Mouse (Mus musculus): ENCODE data around the gene Yeats4. TPM values are rescaled to one million over a fixed set of nuclear protein-coding genes. Genes with fewer than 3 reads are reported as not detected.

Gene Yeats4
- polyA plus RNA-seq, 1 experiment: 43.3 TPM

DNA sequence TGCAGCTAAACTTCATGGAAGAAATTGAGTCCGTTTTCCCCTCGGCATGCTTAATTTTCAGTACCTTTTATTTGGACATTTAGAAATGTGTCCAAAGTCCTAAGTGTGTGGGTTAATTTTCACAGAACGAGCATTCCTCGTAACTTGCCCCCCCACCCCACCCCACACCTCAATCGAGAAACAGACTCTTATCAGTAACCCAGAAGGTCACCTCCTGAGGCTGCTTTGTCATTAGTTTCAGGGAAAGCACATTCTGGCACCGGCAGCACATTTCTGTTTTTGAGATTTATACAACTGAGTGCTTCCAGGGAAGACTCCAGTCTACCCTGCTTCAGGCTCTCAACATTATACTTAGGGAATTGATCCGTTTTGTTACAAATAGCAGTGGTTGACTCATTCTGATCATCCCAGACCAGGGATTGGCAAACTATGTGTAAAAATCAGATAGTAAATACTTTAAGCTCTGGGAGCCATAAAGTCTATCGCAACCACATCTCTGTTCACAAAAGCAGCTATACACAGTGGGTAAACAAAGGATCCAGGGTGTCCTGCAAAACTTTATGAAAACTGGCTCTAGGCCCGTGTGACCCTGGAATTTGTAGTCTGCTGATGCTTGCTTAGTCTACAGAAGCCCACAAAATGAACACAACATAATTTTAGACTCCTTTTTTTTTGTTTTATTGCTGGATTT lies 38.8 kb downstream of the Yeats4 start:
- no peaks in the 10 kb centered on the region for H3K27me3 ChIP-seq (ENCODE audit: control insufficient read depth, insufficient read depth, low read length)
- H3K4me3 ChIP-seq (ENCODE audit: control insufficient read depth, low read depth, low read length): no peak overlapping the region
- TF ChIP-seq CTCF (IDR thresholded peaks at IDR 0.05; ENCODE audit: control insufficient read depth, insufficient read depth, insufficient replicate concordance, low read depth, low read length) (no peak), POLR2A (IDR thresholded peaks at IDR 0.05; ENCODE audit: control insufficient read depth, low read depth, low read length) (no peak)
- peaks cover 18% of the 10 kb centered on the region for H3K4me1 ChIP-seq (ENCODE audit: control insufficient read depth, insufficient read depth, low read length)
- H3K27ac ChIP-seq (ENCODE audit: control insufficient read depth, insufficient read depth, low read depth, low read length): no peak overlapping the region
- no peaks in the 10 kb centered on the region for H3K36me3 ChIP-seq (ENCODE audit: control insufficient read depth, insufficient read depth, low read length)

DNA sequence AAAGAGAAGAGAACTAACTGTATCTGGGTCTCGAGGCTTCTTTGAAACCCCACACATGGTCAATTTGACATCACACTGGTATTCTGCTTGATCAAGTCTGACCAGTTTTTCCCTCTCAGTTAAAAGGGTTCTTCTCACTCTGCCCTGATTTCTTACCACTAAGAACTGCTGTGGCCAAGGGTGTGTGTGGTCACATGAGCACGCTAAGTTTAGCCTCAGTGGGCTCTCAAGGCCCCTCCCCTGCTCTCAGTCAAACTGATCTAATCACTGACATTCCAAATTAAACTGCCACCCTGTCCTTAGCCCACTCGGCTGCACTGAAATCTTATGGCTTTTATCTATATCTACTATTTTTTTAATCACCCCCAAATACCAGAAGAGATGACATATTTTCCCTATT lies 43.2 kb downstream of the Yeats4 start:
- Histone ChIP-seq H3K27ac (ENCODE audit: control insufficient read depth, insufficient read depth, low read depth, low read length) (peak overlapping the region; percentile 42; the same call in 1 of the 2 replicates), H3K27me3 (ENCODE audit: control insufficient read depth, insufficient read depth, low read length) (no peaks in the 10 kb centered on the region), H3K4me3 (ENCODE audit: control insufficient read depth, low read depth, low read length) (no peak overlapping the region), H3K4me1 (ENCODE audit: control insufficient read depth, insufficient read depth, low read length) (peaks cover 12% of the 10 kb centered on the region), H3K36me3 (ENCODE audit: control insufficient read depth, insufficient read depth, low read length) (no peaks in the 10 kb centered on the region)
- no peak for TF ChIP-seq POLR2A (IDR thresholded peaks at IDR 0.05; ENCODE audit: control insufficient read depth, low read depth, low read length)
- TF ChIP-seq CTCF (IDR thresholded peaks at IDR 0.05; ENCODE audit: control insufficient read depth, insufficient read depth, insufficient replicate concordance, low read depth, low read length): no peak

DNA sequence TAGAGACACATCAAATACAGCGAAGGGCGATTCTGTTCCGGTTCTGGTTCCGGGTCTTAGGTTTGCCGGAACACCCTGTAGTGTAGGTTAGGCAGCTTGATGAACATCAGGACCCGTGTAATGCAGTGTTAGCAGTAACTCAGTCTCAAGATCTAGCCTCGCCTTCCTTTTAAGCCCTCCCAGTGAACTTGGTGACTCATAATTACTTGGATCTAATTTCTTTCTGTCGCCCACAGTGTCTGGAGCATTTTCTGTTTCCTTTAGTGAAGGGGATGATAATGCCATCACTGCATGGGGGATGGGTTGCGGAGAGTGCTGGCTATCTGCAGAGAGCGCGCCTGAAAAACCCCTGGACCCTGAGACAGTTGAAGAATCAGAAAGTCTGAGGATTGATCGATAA lies 49.7 kb downstream of the Yeats4 start:
- Histone ChIP-seq H3K4me3 (ENCODE audit: control insufficient read depth, low read depth, low read length) (peak overlapping the region; percentile 87), H3K4me1 (ENCODE audit: control insufficient read depth, insufficient read depth, low read length) (peaks cover 10% of the 10 kb centered on the region), H3K36me3 (ENCODE audit: control insufficient read depth, insufficient read depth, low read length) (no peaks in the 10 kb centered on the region), H3K27me3 (ENCODE audit: control insufficient read depth, insufficient read depth, low read length) (no peaks in the 10 kb centered on the region), H3K27ac (ENCODE audit: control insufficient read depth, insufficient read depth, low read depth, low read length) (no peak overlapping the region)
- TF ChIP-seq POLR2A (IDR thresholded peaks at IDR 0.05; ENCODE audit: control insufficient read depth, low read depth, low read length) (no peak), CTCF (IDR thresholded peaks at IDR 0.05; ENCODE audit: control insufficient read depth, insufficient read depth, insufficient replicate concordance, low read depth, low read length) (no peak)

DNA sequence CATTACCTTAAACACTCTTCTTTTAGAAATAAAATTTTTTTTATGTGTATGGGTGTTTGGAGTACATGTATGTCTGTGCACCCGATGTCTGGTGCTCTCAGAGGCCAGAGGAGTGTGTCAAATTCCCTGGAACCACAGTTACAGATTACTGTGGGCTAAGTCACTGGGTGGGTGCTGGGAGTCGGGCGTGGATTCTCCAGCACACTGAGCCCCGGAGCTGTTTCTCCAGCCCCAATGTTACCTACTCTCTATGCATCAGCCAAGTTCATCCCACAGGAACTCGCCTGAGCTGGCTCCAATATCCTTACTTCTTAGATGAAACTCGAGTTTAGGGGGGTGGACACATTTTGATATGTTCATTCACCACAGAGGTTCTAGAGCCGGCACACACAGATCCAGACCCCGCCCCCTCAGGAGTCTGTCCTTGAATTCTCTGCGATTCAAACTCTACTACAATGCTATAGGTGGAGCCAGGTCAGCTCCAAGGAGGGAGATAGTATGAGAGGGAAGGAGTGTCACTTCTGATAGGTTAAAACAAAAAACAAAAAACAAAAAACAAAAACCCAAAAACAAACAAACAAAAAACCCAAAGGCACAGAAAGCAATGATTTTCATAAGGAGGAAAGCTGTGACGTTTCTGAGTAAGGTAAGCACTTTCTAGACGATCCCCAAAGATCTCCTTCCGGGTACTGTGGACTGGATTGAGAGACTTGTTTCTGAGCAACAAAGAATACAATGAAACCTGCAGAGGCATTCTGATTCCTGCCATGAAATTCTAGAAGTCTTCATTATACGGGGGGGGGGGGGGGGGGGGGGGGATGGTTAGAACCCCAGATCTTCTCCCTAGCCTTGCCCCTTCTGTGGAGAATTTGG lies 50.5 kb downstream of the Yeats4 start:
- Histone ChIP-seq H3K4me3 (ENCODE audit: control insufficient read depth, low read depth, low read length) (peak overlapping the region; percentile 87), H3K27ac (ENCODE audit: control insufficient read depth, insufficient read depth, low read depth, low read length) (no peak overlapping the region)
- TF ChIP-seq CTCF (IDR thresholded peaks at IDR 0.05; ENCODE audit: control insufficient read depth, insufficient read depth, insufficient replicate concordance, low read depth, low read length) (no peak), POLR2A (IDR thresholded peaks at IDR 0.05; ENCODE audit: control insufficient read depth, low read depth, low read length) (no peak)

DNA sequence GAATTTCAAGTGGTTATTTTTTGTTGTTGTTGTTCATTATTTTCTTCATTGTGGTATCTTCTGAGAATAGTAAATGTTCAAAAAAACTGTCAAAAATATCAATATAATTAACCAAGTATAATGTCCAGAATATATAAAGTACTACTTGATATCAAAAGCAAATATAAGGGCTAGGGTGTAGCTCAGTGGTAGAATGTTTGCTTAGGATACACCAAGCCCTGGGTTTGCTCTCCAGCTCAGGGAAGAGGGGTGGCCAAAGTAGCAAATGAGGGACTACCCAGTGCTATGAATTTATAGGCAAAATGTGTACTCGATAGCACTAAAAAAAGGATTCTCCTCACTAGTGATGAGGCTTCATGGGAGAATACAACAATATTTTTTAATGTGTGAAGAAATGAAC lies 51.2 kb downstream of the Yeats4 start:
- no peak overlapping the region for H3K27ac ChIP-seq (ENCODE audit: control insufficient read depth, insufficient read depth, low read depth, low read length)
- no peaks in the 10 kb centered on the region for H3K36me3 ChIP-seq (ENCODE audit: control insufficient read depth, insufficient read depth, low read length)
- no peak overlapping the region; the same call in 1 of the 2 replicates for H3K4me3 ChIP-seq (ENCODE audit: control insufficient read depth, low read depth, low read length)
- no peaks in the 10 kb centered on the region for H3K27me3 ChIP-seq (ENCODE audit: control insufficient read depth, insufficient read depth, low read length)
- no peak for TF ChIP-seq POLR2A (IDR thresholded peaks at IDR 0.05; ENCODE audit: control insufficient read depth, low read depth, low read length)
- no peak for TF ChIP-seq CTCF (IDR thresholded peaks at IDR 0.05; ENCODE audit: control insufficient read depth, insufficient read depth, insufficient replicate concordance, low read depth, low read length)
- H3K4me1 ChIP-seq (ENCODE audit: control insufficient read depth, insufficient read depth, low read length): peaks cover 10% of the 10 kb centered on the region

More for the DNA sequence above, 50.5 kb downstream of the Yeats4 start:
- Histone ChIP-seq H3K4me1 (ENCODE audit: control insufficient read depth, insufficient read depth, low read length) (peaks cover 10% of the 10 kb centered on the region), H3K27me3 (ENCODE audit: control insufficient read depth, insufficient read depth, low read length) (no peaks in the 10 kb centered on the region), H3K36me3 (ENCODE audit: control insufficient read depth, insufficient read depth, low read length) (no peaks in the 10 kb centered on the region)

DNA sequence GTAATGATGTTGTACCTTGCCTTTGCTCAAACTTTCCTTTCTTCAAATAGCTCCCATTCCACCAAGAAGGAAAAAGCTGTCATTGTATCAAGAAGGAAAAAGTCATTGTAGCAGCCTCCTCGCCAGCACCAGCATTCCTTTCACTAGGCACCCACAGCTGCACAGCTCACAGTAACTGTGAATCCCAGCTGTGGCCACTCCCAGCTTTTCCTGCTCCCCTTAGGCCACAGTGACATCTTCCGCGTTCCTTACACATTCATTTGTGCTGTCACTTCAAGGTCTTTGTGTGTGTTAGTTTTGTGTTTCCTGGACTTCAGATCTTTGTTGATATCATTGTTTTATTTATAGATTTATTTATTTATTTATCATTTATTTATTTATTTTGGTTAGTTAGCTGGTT lies 52.2 kb downstream of the Yeats4 start:
- Histone ChIP-seq H3K36me3 (ENCODE audit: control insufficient read depth, insufficient read depth, low read length) (no peaks in the 10 kb centered on the region), H3K4me3 (ENCODE audit: control insufficient read depth, low read depth, low read length) (peak overlapping the region; percentile 16; the same call in 1 of the 2 replicates), H3K27me3 (ENCODE audit: control insufficient read depth, insufficient read depth, low read length) (no peaks in the 10 kb centered on the region), H3K4me1 (ENCODE audit: control insufficient read depth, insufficient read depth, low read length) (peaks cover 10% of the 10 kb centered on the region), H3K27ac (ENCODE audit: control insufficient read depth, insufficient read depth, low read depth, low read length) (no peak overlapping the region)
- TF ChIP-seq CTCF (IDR thresholded peaks at IDR 0.05; ENCODE audit: control insufficient read depth, insufficient read depth, insufficient replicate concordance, low read depth, low read length) (no peak), POLR2A (IDR thresholded peaks at IDR 0.05; ENCODE audit: control insufficient read depth, low read depth, low read length) (no peak)

DNA sequence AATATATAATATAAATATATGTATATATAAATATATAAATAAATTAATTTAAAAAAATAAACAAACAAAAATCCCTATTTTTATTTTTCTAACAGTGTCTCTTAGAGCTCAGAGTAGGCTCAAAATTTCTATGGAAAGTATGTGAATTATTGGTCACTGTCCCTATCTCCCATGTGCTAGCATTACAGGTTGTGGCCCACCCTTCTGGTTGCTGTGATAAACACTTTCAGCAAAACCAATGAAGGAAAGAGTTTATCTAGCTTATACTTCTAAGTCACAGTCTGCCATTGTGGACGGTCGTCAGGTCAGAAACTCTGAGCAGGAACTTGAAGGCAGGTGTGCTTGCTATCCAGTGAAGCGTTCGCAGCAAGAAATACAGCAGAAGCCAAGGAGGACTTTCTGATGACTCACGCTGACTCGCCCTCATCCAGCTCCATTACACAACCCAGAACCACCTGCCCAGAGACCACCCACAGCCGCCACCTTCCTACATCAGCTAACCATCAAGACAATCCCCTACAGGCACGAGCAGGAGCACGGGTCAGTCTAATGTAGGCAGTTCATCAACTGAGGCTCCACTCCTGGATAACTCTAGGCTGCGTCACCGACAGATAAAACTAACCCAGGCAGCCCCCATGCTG lies 57.4 kb downstream of the Yeats4 start:
- TF ChIP-seq CTCF (IDR thresholded peaks at IDR 0.05; ENCODE audit: control insufficient read depth, insufficient read depth, insufficient replicate concordance, low read depth, low read length): no peak
- TF ChIP-seq POLR2A (IDR thresholded peaks at IDR 0.05; ENCODE audit: control insufficient read depth, low read depth, low read length): no peak
- Histone ChIP-seq H3K27ac (ENCODE audit: control insufficient read depth, insufficient read depth, low read depth, low read length) (no peak overlapping the region), H3K36me3 (ENCODE audit: control insufficient read depth, insufficient read depth, low read length) (no peaks in the 10 kb centered on the region), H3K27me3 (ENCODE audit: control insufficient read depth, insufficient read depth, low read length) (no peaks in the 10 kb centered on the region), H3K4me1 (ENCODE audit: control insufficient read depth, insufficient read depth, low read length) (peaks cover 7% of the 10 kb centered on the region), H3K4me3 (ENCODE audit: control insufficient read depth, low read depth, low read length) (no peak overlapping the region)

Other genes with a start within 250 kb of the Yeats4 start
- 1.3 and 1.4 TPM in 2 replicates for gene Best3, start 238.2 kb downstream of the Yeats4 start, polyA plus RNA-seq (2012; rRNA removed)
- gene Lrrc10, start 179.2 kb downstream of the Yeats4 start, polyA plus RNA-seq (2012; rRNA removed): 0.06 and 0.20 TPM in 2 replicates
- gene Cct2, start 160.7 kb downstream of the Yeats4 start, polyA plus RNA-seq (2012; rRNA removed): 133 and 135 TPM in 2 replicates
- 8.0 and 10.3 TPM in 2 replicates for gene Frs2, start 76.0 kb downstream of the Yeats4 start, polyA plus RNA-seq (2012; rRNA removed)
- 0.18 and 0.33 TPM in 2 replicates for gene 9530003J23Rik, start 14.2 kb upstream of the Yeats4 start, polyA plus RNA-seq (2012; rRNA removed)
- 12.7 and 15.4 TPM in 2 replicates for gene Lyz2, start 57.8 kb upstream of the Yeats4 start, polyA plus RNA-seq (2012; rRNA removed)
- 0.23 and 0.76 TPM in 2 replicates for gene Lyz1, start 68.4 kb upstream of the Yeats4 start, polyA plus RNA-seq (2012; rRNA removed)
- 23.6 and 26.7 TPM in 2 replicates for gene Cpsf6, start 155.5 kb upstream of the Yeats4 start, polyA plus RNA-seq (2012; rRNA removed)